Mouse (Mus musculus): ENCODE measurements around the gene Kcnip1.

Gene Kcnip1

GRCm38 (mm10) chr11:33980146-33980545 is 12.8 kb downstream of the Kcnip1 start:
- no peak for DNase-seq

- DNase-seq: no peak
Observed at GRCm38 (mm10) chr11:33975121-33975520, 17.8 kb downstream of the Kcnip1 start.

- no peak for DNase-seq
Observed at GRCm38 (mm10) chr11:33974341-33975040, 18.5 kb downstream of the Kcnip1 start.

GRCm38 (mm10) chr11:33972114-33972513 is 20.8 kb downstream of the Kcnip1 start:
- no peak for DNase-seq

- no peak for DNase-seq
Observed at GRCm38 (mm10) chr11:33969199-33969598, 23.8 kb downstream of the Kcnip1 start.

- DNase-seq: no peak
Observed at GRCm38 (mm10) chr11:33967708-33968107, 25.2 kb downstream of the Kcnip1 start.

- DNase-seq: no peak
Observed at GRCm38 (mm10) chr11:33965380-33965779, 27.6 kb downstream of the Kcnip1 start.

- no peak for DNase-seq
Observed at GRCm38 (mm10) chr11:33962688-33963407, 30.1 kb downstream of the Kcnip1 start, which contains the start of gene Kcnmb1. Kcnmb1 (plus strand) TSS chr11:33963013.

- no peak for DNase-seq
Observed at GRCm38 (mm10) chr11:33962178-33962577, 30.8 kb downstream of the Kcnip1 start.

- no peak for DNase-seq
Observed at GRCm38 (mm10) chr11:33958713-33959112, 34.2 kb downstream of the Kcnip1 start.

GRCm38 (mm10) chr11:33957595-33957994 is 35.4 kb downstream of the Kcnip1 start:
- DNase-seq: no peak

- DNase-seq: no peak
Observed at GRCm38 (mm10) chr11:33956623-33957022, 36.3 kb downstream of the Kcnip1 start.

GRCm38 (mm10) chr11:33955982-33956381 is 37.0 kb downstream of the Kcnip1 start:
- DNase-seq: no peak

- DNase-seq: no peak
Observed at GRCm38 (mm10) chr11:33951684-33952625, 41.0 kb downstream of the Kcnip1 start.

- no peak for DNase-seq
Observed at GRCm38 (mm10) chr11:33951155-33951554, 41.8 kb downstream of the Kcnip1 start.

GRCm38 (mm10) chr11:33946501-33946900 is 46.5 kb downstream of the Kcnip1 start:
- DNase-seq: no peak

- DNase-seq: no peak
Observed at GRCm38 (mm10) chr11:33944786-33945328, 48.1 kb downstream of the Kcnip1 start.

GRCm38 (mm10) chr11:33944067-33944785 is 48.7 kb downstream of the Kcnip1 start:
- DNase-seq: no peak

- no peak for DNase-seq
Observed at GRCm38 (mm10) chr11:33943565-33943964, 49.4 kb downstream of the Kcnip1 start.

- DNase-seq: no peak
Observed at GRCm38 (mm10) chr11:33939456-33940113, 53.4 kb downstream of the Kcnip1 start.

GRCm38 (mm10) chr11:33938561-33939274 is 54.2 kb downstream of the Kcnip1 start:
- DNase-seq: no peak

Data from cerebellum, adult 9-11 months (tissue).